Mouse (Mus musculus): ENCODE measurements around the gene Brd4.

Brd4 gene

GRCm38 (mm10) chr17:32165803-32166595 is 118.5 kb downstream of the Brd4 start:
- no peak for DNase-seq

GRCm38 (mm10) chr17:32165266-32165802 is 119.2 kb downstream of the Brd4 start:
- DNase-seq = no peak

GRCm38 (mm10) chr17:32164780-32165179 is 119.7 kb downstream of the Brd4 start:
- no peak for DNase-seq

- DNase-seq = no peak
Observed at GRCm38 (mm10) chr17:32163910-32164650, 120.4 kb downstream of the Brd4 start.

GRCm38 (mm10) chr17:32162112-32162850 is 122.2 kb downstream of the Brd4 start:
- DNase-seq = peak; percentile 52

GRCm38 (mm10) chr17:32160882-32161281 is 123.6 kb downstream of the Brd4 start:
- DNase-seq = no peak

- no peak for DNase-seq
Observed at GRCm38 (mm10) chr17:32158841-32159240, 125.7 kb downstream of the Brd4 start.

- peak; percentile 22 for DNase-seq
Observed at GRCm38 (mm10) chr17:32146718-32147117, 137.8 kb downstream of the Brd4 start.

Data from right cerebral cortex, postnatal 25 days (tissue).